Mouse (Mus musculus) ovary, postnatal 14 days (tissue): Measurements from ENCODE around the gene Chid1.

Experiments
- DNase-seq: peaks from one replicate; pipeline ENCODE4 v3.0.0; 2022; ENCODE audit warnings: low spot score

Gene Chid1

GRCm38 (mm10) chr7:141558946-141559345 lies 19.3 kb upstream of the Chid1 start:
- DNase-seq: no peak

- no peak for DNase-seq
These were observed 18.7 kb upstream of the Chid1 start for GRCm38 (mm10) chr7:141558329-141558776.

DNA sequence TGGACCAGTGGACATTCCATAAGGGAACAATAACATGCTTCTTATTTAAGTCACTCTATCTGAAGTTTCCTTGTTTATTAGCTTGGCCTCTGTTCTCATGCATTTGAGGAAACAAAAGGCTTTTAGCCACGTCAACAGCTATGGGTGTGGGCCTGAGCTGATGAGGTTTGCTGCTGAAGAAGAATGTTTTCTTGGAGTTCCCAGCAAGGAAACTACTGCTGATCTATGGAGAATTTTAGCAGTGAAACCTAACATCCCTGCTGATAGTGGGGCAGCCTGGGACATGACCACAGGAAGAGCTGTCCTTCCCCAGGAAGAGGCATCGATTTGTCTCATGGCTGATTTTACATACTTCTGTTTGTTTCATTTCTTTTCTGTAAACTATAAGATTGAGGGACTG lies 10.8 kb upstream of the Chid1 start:
- no peak for DNase-seq

- no peak for DNase-seq
These were observed 9.9 kb upstream of the Chid1 start for GRCm38 (mm10) chr7:141549432-141550061.

DNA sequence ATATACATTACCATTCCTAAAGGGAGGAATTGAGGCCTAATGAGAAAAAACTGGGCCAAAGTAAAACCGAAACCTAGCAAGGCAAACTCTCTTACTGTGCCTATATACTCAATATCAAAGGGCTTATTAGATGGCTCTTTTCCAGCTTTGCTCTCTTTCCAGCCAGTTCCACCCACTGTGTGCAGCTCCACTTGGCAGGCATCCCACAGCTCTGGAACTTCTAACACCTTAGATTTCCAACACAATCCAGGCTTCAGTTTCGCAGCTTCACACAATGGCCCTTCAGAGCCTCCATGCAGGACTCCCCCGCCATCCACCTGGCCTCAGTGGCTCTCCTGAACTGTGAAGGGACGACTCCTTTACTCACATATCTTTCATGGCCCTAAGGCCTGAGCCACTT lies 5.0 kb upstream of the Chid1 start:
- DNase-seq: no peak

DNA sequence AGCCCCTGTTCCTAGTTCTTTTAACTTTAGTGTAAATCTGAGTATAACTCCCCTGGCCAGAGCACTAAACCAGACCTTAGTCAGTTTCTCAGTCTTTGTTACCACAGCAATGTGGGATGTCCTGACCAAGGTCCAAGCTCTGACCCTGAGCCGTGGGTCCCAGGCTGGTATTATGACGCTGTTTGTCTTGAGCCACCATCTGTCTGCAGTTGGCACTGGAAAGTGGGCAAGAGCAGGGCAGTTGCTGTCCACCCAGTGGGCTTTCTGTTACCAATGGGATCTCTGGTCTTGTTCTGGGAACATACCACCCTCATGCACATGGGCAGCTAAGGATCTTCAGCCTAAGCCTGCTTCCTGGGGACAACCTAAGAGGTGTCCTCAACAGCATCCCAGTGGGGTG lies 2.9 kb upstream of the Chid1 start:
- DNase-seq: no peak

- no peak for DNase-seq
These were observed 2.0 kb upstream of the Chid1 start for GRCm38 (mm10) chr7:141541681-141542080.

GRCm38 (mm10) chr7:141540312-141541081 lies 840 bp upstream of the Chid1 start:
- DNase-seq: peak; percentile 34

- DNase-seq: peak; percentile 9
These were observed 653 bp downstream of the Chid1 start for GRCm38 (mm10) chr7:141538852-141539555.

DNA sequence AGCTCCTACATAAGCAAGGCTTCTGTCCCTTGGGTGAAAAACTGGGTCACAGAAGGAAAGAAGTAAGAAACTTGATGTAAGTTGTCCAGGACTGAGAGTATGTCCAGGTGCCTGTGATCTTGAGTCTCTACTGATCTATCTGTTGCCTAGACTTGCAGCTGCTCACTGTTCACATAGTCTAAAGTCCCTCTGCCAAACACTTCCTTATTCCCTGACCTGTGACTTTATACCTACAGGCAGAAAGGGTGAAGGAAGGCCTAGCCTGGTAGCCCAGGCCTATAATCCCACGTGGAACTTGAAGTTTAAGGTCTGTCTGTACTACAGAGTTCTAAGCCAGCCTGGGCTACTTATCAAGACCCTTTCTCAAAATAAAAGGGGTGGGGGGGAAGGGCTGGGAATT lies 4.1 kb downstream of the Chid1 start:
- DNase-seq: no peak

DNA sequence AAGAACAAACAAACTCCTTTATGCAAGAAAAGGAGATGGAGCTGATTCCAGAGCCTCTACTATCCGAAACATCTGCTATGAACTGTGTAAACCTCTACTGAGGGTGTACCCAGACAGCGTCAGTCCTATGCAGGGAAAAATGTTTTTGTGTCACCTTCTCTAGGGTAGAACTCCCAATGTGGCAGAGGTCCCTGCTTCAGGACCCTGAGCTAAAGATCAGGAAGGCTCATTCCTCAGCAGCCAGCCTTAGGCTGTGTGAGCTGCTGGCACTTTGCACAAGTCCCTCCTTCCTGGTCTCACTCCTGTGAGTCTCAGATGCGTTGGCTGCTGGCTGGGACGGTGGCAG lies 14.1 kb downstream of the Chid1 start:
- no peak for DNase-seq

DNA sequence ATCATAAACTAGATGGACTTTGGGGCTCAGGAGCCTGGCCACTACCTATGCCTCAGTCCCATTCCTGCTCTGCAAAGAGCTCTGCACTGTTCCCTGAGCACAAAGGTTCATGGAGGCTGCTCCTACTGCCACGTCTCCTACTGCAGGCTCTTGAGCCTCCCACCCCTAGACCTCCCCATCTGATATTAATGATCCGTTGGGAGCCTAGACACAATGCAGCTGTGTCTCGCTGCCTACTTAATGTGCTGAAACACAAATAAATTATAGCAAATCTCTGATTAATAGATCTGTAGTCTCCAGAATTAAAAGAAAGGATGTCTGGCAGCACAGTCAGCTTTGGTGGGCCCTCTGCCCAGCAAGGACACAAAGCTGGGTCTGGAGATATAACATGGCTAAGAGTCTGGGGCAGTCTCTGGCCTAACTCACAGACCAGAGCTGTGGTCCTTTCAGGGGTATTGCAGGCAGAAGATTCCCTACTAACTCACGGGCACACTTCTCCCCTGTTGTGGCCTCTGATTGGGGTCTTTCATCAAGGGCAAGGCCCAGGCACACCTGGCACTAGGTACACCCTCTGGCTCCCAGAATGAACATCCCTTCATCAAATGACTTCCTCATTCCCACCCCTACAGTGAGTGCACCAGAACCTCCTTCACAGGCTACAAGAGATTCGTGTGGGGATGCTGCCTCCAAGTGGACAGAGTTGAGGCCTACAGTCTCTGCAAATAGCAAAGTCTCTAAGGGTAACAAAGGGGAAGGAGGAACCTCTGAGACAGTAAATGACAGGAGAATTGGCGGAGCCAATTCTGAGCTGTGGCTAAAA lies 14.7 kb downstream of the Chid1 start:
- DNase-seq: peak; percentile 70

- no peak for DNase-seq
These were observed 15.4 kb downstream of the Chid1 start for GRCm38 (mm10) chr7:141524271-141524670.

GRCm38 (mm10) chr7:141523007-141523406 lies 16.6 kb downstream of the Chid1 start:
- DNase-seq: no peak

DNA sequence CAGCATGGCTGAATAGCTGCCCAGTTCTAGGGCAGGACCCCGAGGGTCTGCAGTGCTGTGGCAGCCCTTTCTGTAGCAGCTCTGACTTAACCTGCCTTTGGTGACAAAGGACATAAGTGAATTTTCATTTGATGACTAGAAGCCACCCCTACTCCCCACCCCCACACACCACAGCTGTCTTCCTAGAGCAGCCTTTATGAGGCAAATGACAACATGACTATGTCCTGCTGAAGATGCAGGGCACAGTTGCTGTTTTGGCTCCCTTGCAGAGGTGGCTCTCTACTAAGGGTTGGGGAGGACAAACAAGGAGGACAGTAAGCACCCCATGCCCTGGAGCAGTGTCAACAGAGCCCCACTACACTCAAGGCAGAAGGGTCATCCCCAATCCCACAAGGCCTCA lies 19.9 kb downstream of the Chid1 start:
- DNase-seq: no peak

GRCm38 (mm10) chr7:141518926-141519325 lies 20.7 kb downstream of the Chid1 start:
- DNase-seq: no peak

DNA sequence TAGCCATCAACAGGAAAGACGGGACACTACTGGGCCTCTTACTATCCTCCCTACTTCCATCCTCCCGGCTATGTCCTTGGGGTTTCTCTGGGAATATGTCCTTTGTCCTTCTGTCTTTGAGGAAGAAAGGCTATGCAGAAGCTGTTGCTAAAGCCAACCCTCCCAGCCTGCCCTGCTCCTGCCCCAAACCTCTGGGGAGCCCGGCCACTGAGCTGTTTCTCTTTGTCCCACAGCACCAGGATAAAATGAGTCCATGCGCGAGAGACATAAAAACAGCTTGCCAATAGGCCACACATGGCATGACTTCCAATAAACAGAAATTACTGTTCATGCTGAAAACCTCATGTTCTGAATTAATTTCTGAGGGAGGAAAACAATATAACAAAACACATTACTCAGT lies 21.4 kb downstream of the Chid1 start:
- DNase-seq: no peak

DNA sequence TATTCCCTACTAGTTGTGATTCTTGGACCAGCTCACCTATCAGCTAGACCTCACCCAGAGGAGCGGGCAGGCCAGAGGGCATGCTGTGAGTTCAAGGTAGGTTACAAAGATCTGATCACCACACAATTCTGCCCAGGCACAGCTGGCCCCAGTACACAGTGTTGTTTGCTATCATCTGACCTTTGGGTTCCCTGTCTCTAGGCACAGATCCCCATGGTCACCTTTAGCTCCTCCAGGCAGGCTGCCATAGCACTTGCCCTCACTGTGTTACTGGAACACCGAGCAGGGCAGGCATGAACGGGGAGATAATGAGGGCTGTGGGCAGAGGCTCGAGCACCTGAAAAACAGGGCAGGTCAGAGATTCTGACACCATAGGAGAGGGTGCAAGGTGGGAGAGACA lies 22.0 kb downstream of the Chid1 start:
- no peak for DNase-seq

- no peak for DNase-seq
These were observed 28.9 kb downstream of the Chid1 start for GRCm38 (mm10) chr7:141510681-141511191.

- DNase-seq: no peak
These were observed 29.5 kb downstream of the Chid1 start for GRCm38 (mm10) chr7:141510196-141510595.

- DNase-seq: no peak
These were observed 31.5 kb downstream of the Chid1 start for GRCm38 (mm10) chr7:141508160-141508559.

- no peak for DNase-seq
These were observed 33.4 kb downstream of the Chid1 start for GRCm38 (mm10) chr7:141506278-141506677.
